Mouse (Mus musculus): ENCODE results near the gene Slc16a10. TPM values are rescaled to one million over a fixed set of nuclear protein-coding genes. Genes with fewer than 3 reads are reported as not detected.
"Not testable (repeated sequence)": the region's sequence is repeated elsewhere in the genome, so short reads cannot be mapped to it uniquely, and the experiment has no call there.

Slc16a10 gene
- polyA plus RNA-seq, 1 experiment from 2014 or later, result 9.2 TPM

DNA sequence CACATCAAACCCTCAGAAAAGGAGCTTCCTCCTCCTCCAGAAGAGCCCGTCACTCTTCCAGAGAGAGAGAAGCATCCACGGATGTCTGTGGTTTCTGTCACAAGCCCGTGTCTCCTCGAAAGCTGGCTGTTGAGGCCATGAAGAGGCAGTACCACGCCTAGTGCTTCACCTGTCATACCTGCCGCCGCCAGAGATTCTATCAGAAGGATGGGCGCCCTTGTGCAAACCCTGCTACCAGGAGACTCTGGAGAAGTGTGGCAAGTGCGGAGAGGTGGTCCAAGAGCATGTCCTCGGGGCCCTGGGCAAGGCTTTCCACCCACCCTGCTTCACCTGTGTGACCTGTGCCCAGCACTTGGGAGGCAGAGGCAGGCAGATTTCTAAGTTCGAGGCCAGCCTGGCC, 132.5 kb downstream of the Slc16a10 start:
- Histone ChIP-seq H3K36me3 (ENCODE audit: control insufficient read depth, insufficient read depth, low read length) (no peaks in the 10 kb centered on the region), H3K27me3 (ENCODE audit: control insufficient read depth, insufficient read depth, low read length) (no peaks in the 10 kb centered on the region), H3K4me2 (replicated peaks; ENCODE audit: low read depth, low read length) (no peak overlapping the region), H3K9ac (replicated peaks; ENCODE audit: low read depth, low read length) (no peak overlapping the region), H3K27ac (ENCODE audit: low read length) (no peak overlapping the region), H3K9me3 (ENCODE audit: control insufficient read depth, low read depth, low read length) (no peaks in the 10 kb centered on the region), H3K4me3 (ENCODE audit: low read depth, low read length) (no peak overlapping the region), H3K4me1 (ENCODE audit: control insufficient read depth, insufficient read depth, low read length) (no peaks in the 10 kb centered on the region)
- WGBS, result 85% methylated on average over 11 of the region's 11 CpGs
- no peak for ATAC-seq (ENCODE audit: insufficient number of reproducible peaks, insufficient read depth, low FRiP score, low read depth)

DNA sequence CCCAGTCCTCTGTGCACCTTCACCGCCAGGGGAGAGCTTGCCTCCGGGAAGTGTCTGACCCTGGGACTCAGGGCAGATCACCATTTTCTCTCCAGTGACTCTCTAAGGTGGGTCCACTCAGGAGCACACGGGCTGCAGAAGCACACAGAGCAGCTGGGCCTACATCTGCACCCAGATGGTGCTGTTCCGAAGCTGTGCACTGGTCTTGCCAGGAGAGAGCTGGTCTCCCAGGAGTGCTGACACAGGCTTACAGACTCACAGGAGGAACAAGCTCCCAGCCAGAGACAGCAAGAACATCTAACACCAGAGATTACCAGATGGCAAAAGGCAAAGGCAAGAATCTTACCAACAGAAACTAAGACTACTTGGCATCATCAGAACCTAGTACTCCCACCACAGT, 133.2 kb downstream of the Slc16a10 start:
- not testable (repeated sequence) for H3K27me3 ChIP-seq (ENCODE audit: control insufficient read depth, insufficient read depth, low read length); H3K36me3 ChIP-seq (ENCODE audit: control insufficient read depth, insufficient read depth, low read length); H3K9me3 ChIP-seq (ENCODE audit: control insufficient read depth, low read depth, low read length); H3K4me3 ChIP-seq (ENCODE audit: low read depth, low read length); H3K4me2 ChIP-seq (replicated peaks; ENCODE audit: low read depth, low read length); H3K9ac ChIP-seq (replicated peaks; ENCODE audit: low read depth, low read length); H3K27ac ChIP-seq (ENCODE audit: low read length); H3K4me1 ChIP-seq (ENCODE audit: control insufficient read depth, insufficient read depth, low read length); ATAC-seq (ENCODE audit: insufficient number of reproducible peaks, insufficient read depth, low FRiP score, low read depth)
- WGBS, result 68% methylated on average over 4 of the region's 4 CpGs

DNA sequence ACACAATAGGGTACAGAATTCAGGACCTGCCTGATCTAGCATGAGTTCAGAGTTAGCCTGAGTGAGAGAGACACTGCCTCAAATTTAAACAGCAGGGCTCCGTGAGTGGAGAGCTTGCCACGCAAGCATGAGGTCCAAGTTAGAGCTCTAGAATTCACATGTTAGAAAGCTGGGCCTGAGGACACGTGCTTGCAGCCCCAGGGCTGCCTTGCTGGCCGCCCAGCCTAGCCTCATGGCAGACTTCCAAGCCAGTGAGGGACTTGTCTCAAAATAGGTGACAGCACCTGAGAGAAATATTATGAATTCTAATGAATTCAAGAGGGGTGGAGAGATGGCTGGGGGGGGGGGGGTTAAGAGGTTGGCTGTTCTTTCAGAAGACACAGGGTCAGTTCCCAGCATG, 134.1 kb downstream of the Slc16a10 start:
- Histone ChIP-seq H3K9me3 (ENCODE audit: control insufficient read depth, low read depth, low read length) (no peaks in the 10 kb centered on the region), H3K27me3 (ENCODE audit: control insufficient read depth, insufficient read depth, low read length) (no peaks in the 10 kb centered on the region), H3K36me3 (ENCODE audit: control insufficient read depth, insufficient read depth, low read length) (no peaks in the 10 kb centered on the region), H3K4me1 (ENCODE audit: control insufficient read depth, insufficient read depth, low read length) (no peaks in the 10 kb centered on the region), H3K4me3 (ENCODE audit: low read depth, low read length) (no peak overlapping the region), H3K9ac (replicated peaks; ENCODE audit: low read depth, low read length) (no peak overlapping the region), H3K27ac (ENCODE audit: low read length) (no peak overlapping the region), H3K4me2 (replicated peaks; ENCODE audit: low read depth, low read length) (no peak overlapping the region)
- 93% methylated on average over 4 of the region's 4 CpGs for WGBS
- no peak for ATAC-seq (ENCODE audit: insufficient number of reproducible peaks, insufficient read depth, low FRiP score, low read depth)

DNA sequence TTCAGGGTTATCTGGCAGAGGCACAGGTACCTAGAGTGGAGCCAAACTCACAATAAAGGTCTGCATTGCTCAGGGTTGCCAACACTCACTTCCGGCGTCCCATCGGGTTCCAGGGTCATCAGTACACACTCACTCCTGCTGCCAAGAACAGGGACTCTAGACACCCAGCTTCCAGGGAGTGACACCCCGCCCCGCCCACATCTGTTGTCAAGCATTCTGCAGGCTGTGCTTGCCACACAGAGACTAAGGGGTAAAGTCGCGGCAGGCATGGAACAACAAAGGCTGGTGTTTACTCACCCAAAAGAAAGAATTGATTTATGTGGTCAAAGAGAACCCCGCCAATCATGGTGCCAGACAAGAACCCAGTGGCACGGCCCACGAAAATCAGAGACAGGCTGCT, 135.1 kb downstream of the Slc16a10 start:
- Histone ChIP-seq H3K27ac (ENCODE audit: low read length) (no peak overlapping the region), H3K4me2 (replicated peaks; ENCODE audit: low read depth, low read length) (no peak overlapping the region), H3K36me3 (ENCODE audit: control insufficient read depth, insufficient read depth, low read length) (no peaks in the 10 kb centered on the region), H3K4me3 (ENCODE audit: low read depth, low read length) (no peak overlapping the region), H3K4me1 (ENCODE audit: control insufficient read depth, insufficient read depth, low read length) (no peaks in the 10 kb centered on the region), H3K27me3 (ENCODE audit: control insufficient read depth, insufficient read depth, low read length) (no peaks in the 10 kb centered on the region), H3K9me3 (ENCODE audit: control insufficient read depth, low read depth, low read length) (no peaks in the 10 kb centered on the region), H3K9ac (replicated peaks; ENCODE audit: low read depth, low read length) (no peak overlapping the region)
- 64% methylated on average over 10 of the region's 10 CpGs for WGBS
- ATAC-seq (ENCODE audit: insufficient number of reproducible peaks, insufficient read depth, low FRiP score, low read depth), result no peak

DNA sequence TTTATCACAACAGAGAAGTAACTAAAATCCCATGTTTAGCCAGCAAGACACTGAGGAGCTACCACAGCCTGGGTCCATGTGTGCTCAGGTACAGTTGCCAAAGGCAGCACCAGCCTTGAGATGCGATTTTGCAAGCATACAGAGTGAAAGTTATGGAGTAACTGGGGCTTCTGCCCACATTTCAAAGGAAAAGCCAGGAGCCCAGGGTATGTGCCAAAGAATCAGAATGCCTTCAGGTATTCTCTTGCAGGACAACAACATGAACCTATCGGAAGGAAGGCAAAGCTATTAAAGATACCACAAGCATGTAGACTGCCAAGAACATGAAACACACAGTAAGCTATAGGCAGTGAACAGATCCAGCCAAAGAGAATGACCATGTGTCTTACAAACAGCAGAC, 141.3 kb downstream of the Slc16a10 start:
- Histone ChIP-seq H3K4me3 (ENCODE audit: low read depth, low read length) (no peak overlapping the region), H3K9me3 (ENCODE audit: control insufficient read depth, low read depth, low read length) (no peaks in the 10 kb centered on the region), H3K27ac (ENCODE audit: low read length) (no peak overlapping the region), H3K4me1 (ENCODE audit: control insufficient read depth, insufficient read depth, low read length) (no peaks in the 10 kb centered on the region), H3K9ac (replicated peaks; ENCODE audit: low read depth, low read length) (no peak overlapping the region), H3K36me3 (ENCODE audit: control insufficient read depth, insufficient read depth, low read length) (no peaks in the 10 kb centered on the region), H3K4me2 (replicated peaks; ENCODE audit: low read depth, low read length) (no peak overlapping the region), H3K27me3 (ENCODE audit: control insufficient read depth, insufficient read depth, low read length) (no peaks in the 10 kb centered on the region)
- ATAC-seq (ENCODE audit: insufficient number of reproducible peaks, insufficient read depth, low FRiP score, low read depth), result no peak
- WGBS, result 89% methylated on average over 2 of the region's 2 CpGs

DNA sequence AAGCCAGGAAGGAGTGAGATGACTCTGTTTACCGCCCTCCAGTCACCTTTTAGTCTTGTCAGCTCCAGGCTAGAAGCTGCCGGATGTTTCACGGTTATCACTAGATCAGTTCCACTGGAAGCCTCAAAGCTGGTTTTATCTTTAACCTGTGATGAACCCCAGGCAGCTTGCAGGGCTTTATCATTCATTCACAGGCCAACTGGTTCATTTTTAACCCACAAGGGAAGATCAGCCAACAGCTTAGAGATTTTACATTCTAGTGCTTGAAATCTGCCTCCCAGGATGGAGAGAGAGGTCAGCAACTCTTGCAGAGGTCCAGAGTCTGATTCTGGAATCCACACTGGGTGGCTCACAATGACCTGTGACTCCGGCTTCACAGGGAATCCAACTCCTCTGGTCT, 150.9 kb downstream of the Slc16a10 start:
- Histone ChIP-seq H3K27ac (ENCODE audit: low read length) (no peak overlapping the region), H3K4me1 (ENCODE audit: control insufficient read depth, insufficient read depth, low read length) (no peaks in the 10 kb centered on the region), H3K4me2 (replicated peaks; ENCODE audit: low read depth, low read length) (no peak overlapping the region), H3K9ac (replicated peaks; ENCODE audit: low read depth, low read length) (no peak overlapping the region), H3K36me3 (ENCODE audit: control insufficient read depth, insufficient read depth, low read length) (no peaks in the 10 kb centered on the region), H3K9me3 (ENCODE audit: control insufficient read depth, low read depth, low read length) (no peaks in the 10 kb centered on the region), H3K27me3 (ENCODE audit: control insufficient read depth, insufficient read depth, low read length) (no peaks in the 10 kb centered on the region), H3K4me3 (ENCODE audit: low read depth, low read length) (no peak overlapping the region)
- WGBS, result 48% methylated on average over 4 of the region's 4 CpGs
- no peak for ATAC-seq (ENCODE audit: insufficient number of reproducible peaks, insufficient read depth, low FRiP score, low read depth)

DNA sequence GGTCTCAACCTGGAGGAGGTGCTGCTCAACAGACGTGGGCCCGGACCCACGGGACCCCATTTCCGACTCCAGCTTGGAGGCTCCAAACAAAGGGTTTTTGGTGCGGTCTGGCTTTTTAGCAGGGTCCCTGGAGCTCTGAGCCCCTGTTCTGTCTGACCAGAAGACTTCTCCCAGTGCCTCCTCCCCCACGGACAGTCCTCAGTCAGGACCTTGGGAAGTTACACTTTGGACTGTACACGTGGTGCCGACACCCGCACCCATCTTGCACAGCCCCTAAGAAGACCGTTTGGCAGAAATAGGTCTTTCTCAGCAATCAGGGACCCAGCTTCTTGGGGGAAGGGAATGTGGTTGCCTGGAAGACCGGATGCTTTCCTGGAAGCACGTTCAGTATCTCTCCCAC, 155.6 kb downstream of the Slc16a10 start, which contains the start of gene Mfsd4b5:
Mfsd4b5 (minus strand) TSS at position 181 of the 400 bp plus-strand sequence.
- no peaks in the 10 kb centered on the region for H3K4me1 ChIP-seq (ENCODE audit: control insufficient read depth, insufficient read depth, low read length)
- no peak within 1 kb of the TSS for H3K9ac ChIP-seq (replicated peaks; ENCODE audit: low read depth, low read length)
- no peak within 1 kb of the TSS for H3K4me3 ChIP-seq (ENCODE audit: low read depth, low read length)
- H3K9me3 ChIP-seq (ENCODE audit: control insufficient read depth, low read depth, low read length), result no peaks in the 10 kb centered on the region
- H3K27ac ChIP-seq (ENCODE audit: low read length), result no peak within 1 kb of the TSS
- no peaks in the 10 kb centered on the region for H3K36me3 ChIP-seq (ENCODE audit: control insufficient read depth, insufficient read depth, low read length)
- 87% methylated on average over 12 of the region's 12 CpGs for WGBS
- no peak within 1 kb of the TSS for H3K4me2 ChIP-seq (replicated peaks; ENCODE audit: low read depth, low read length)
- no peaks in the 10 kb centered on the region for H3K27me3 ChIP-seq (ENCODE audit: control insufficient read depth, insufficient read depth, low read length)
- ATAC-seq (ENCODE audit: insufficient number of reproducible peaks, insufficient read depth, low FRiP score, low read depth), result no peak

Other genes starting within 250 kb of the Slc16a10 start
- gene Mfsd4b4, start 243.0 kb downstream of the Slc16a10 start, polyA plus RNA-seq (2014; fragmentation: Nextera tagmentation; extraction: Ambion mirVana), result 3.9 and 5.3 TPM in 2 replicates
- gene Mfsd4b2, start 215.3 kb downstream of the Slc16a10 start, polyA plus RNA-seq (2014; fragmentation: Nextera tagmentation; extraction: Ambion mirVana), result 0.10 TPM in 1 of 2 replicates, not detected in the other
- gene Mfsd4b3, start 182.1 kb downstream of the Slc16a10 start, polyA plus RNA-seq (2014; fragmentation: Nextera tagmentation; extraction: Ambion mirVana), result 0.67 and 0.93 TPM in 2 replicates
- gene Mfsd4b5, start 155.6 kb downstream of the Slc16a10 start, polyA plus RNA-seq (2014; fragmentation: Nextera tagmentation; extraction: Ambion mirVana), result 0.21 TPM in 1 of 2 replicates, not detected in the other
- not detected in 2 replicates for gene Mfsd4b1, start 117.0 kb downstream of the Slc16a10 start, polyA plus RNA-seq (2014; fragmentation: Nextera tagmentation; extraction: Ambion mirVana)
- 54.3 and 57.5 TPM in 2 replicates for gene Rpf2, start 104.8 kb upstream of the Slc16a10 start, polyA plus RNA-seq (2014; fragmentation: Nextera tagmentation; extraction: Ambion mirVana)
- gene Gtf3c6, start 115.8 kb upstream of the Slc16a10 start, polyA plus RNA-seq (2014; fragmentation: Nextera tagmentation; extraction: Ambion mirVana), result 95.6 and 101 TPM in 2 replicates
- gene Amd1, start 159.9 kb upstream of the Slc16a10 start, polyA plus RNA-seq (2014; fragmentation: Nextera tagmentation; extraction: Ambion mirVana), result 84.4 and 85.2 TPM in 2 replicates
- 11.1 and 11.9 TPM in 2 replicates for gene Cdk19, start 197.3 kb upstream of the Slc16a10 start, polyA plus RNA-seq (2014; fragmentation: Nextera tagmentation; extraction: Ambion mirVana)